Mouse (Mus musculus) G1E (cell line): ENCODE measurements around the gene Ppard.

Source experiments
- CTCF ChIP-seq: IDR thresholded peaks from 2 replicates; pipeline ENCODE4 v1.5.1; 2012; ENCODE audit warnings: low read depth, low read length, inconsistent platforms, mixed read lengths
- POLR2AphosphoS5 ChIP-seq: IDR thresholded peaks from 2 replicates; pipeline ENCODE4 v1.6.1; 2012; ENCODE audit warnings: low read depth, low read length, inconsistent platforms; ENCODE audit not compliant: insufficient replicate concordance

GRCm38 (mm10) chr17:28299669-28300320 is 67.3 kb downstream of the Ppard start:
- TF ChIP-seq CTCF (no peak), POLR2AphosphoS5 (no peak)
